Mouse (Mus musculus): ENCODE data around the gene Eif4g3. TPM values are rescaled to one million over a fixed set of nuclear protein-coding genes. Genes with fewer than 3 reads are reported as not detected.
A peak's percentile ranks its signal among the peaks of the same experiment; 100 is the strongest.

Eif4g3 gene
- total RNA-seq, 2 experiments from 2014 or later = 90.3 to 107 TPM

DNA sequence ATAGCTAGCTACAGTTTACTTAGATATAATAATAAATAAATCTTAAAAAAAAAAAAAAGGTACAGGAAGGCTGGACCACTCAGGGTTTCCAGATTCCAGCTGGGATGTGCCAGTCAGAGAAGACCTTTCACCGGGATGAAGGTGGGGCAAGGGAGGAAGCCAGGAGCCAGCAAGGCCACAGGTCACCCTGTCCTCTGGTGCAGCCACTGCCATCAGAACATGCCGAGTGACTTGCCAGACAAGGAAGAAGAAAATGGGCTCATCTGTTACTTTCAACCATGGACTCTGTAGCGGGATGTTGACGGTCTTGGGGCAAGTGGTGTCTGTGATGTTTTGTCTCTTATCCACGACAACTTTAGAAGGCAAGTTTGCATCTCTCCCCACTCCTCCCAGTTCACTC is 8.1 kb upstream of the Eif4g3 start:
- no peak for DNase-seq (ENCODE audit: low spot score in 2 of 2)

DNA sequence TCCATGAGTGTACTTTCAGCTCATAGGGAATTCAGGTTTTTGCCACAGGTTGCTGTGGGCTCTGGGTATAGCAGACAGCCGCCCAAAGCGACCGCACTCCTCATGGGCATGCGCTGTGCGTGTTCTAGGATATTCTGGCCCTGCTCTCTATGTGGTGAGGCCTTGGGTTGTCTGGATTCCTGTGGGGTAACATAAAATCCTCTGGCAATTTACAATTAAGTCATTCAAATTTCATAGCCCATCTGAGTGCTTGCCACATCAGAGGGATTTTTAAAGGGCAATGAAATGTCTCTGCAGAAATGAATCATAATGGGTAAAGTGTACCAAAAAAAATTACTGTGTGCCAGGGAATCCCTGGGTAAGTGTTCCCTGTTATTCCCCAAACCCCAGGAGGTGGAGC is 3.4 kb upstream of the Eif4g3 start:
- DNase-seq (ENCODE audit: low spot score in 2 of 2) = no peak

DNA sequence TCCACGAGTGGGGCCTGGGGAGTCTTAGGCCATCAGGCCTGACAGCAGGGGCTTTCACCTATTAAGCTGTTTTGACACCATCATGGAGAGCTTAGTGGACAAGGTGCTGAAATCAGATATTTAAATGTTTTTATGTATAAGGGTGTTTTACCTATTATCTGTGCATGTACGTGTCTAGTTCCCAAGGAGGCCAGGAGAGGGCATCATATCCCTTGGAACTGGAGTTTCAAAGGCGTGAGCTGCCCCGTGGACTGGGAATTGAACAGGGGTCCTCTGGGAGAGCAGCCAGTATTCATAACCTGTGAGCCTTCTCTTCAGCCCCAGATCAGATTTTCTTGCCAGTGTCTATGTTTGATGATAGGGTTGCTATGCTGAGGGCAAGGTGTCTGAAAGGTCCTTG is 2.4 kb upstream of the Eif4g3 start:
- DNase-seq (ENCODE audit: low spot score in 2 of 2) = no peak

GRCm38 (mm10) chr4:137991240-137991639 is 1.6 kb upstream of the Eif4g3 start:
- DNase-seq (ENCODE audit: low spot score in 2 of 2) = no peak

GRCm38 (mm10) chr4:137993291-137993758 is 503 bp downstream of the Eif4g3 start:
- DNase-seq (ENCODE audit: low spot score in 2 of 2) = peak; percentile 100

DNA sequence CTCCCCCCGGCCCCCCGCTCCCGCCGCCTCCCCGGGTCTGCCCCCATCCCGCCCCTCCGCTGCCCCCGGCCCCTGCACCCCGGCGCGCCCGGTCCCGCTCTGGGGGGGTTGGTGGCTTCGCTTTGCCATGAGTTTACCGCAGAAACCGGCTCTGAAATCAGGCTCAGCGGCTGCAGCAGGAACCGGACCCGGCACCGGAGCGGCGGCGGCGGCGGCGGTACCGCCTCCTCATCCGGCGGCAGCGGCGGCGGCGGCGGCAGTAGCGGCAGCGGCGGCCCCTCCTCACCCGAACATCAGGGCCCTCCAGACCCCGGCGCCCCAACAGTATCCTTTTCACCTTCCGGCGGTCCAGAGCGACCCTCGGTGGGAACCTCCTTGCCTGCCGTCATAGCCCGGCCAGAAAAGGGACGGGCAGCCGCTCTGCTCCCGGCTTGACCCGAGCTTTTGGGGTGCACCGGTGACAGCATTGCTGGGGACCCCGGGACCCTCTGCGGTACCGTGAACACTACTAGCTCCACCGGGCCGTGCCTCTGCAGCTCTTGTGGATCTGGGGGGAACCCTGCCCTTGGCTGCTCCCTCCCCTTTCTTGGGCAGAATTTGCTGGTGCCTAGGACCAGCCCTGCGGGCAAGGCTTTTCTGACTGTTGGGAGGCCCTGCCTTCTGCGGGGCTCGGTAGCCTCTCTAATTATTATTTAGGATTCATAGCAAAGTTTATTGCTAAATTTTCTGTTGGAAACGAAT is 1.2 kb downstream of the Eif4g3 start:
- peak in 1 of 2 experiments; percentile 58 for DNase-seq (ENCODE audit: low spot score in 2 of 2)

DNA sequence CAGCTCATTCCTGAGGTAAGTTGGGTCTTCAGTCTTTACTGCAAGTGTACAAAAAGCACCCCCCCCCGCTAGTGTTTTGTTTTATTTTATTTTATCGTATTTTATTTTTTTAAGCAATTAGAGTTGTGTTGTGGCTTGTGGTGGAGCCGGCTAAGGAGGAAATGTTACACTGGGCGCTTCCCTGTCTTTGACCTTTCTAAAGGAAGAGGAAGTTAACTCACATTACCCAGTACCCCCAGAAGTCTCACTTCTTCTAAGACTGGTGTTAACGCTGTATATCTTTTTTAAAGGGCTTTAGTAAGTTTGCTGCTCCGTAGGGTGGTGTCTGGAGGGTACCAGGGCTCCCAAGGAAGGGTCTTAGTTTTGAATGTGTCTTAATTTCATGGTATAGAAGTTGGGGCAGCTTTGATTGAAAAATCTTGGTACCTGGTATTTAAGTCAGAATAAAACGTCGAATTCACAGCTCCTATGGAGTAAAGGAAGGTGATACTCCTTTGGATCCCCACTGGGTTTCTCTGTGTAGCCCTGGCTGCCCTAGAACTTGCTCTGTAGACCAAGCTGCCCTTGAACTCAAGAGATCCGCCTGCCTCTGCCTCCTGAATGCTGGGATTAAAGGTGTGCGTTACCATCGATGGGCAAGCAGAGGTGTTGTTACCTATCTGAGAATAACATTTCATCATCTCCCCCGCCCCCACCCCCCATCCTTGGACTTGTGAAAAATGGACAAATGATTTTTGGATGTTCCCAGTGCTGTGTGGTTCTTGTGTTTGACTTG is 1.9 kb downstream of the Eif4g3 start:
- DNase-seq (ENCODE audit: low spot score in 2 of 2) = no peak

DNA sequence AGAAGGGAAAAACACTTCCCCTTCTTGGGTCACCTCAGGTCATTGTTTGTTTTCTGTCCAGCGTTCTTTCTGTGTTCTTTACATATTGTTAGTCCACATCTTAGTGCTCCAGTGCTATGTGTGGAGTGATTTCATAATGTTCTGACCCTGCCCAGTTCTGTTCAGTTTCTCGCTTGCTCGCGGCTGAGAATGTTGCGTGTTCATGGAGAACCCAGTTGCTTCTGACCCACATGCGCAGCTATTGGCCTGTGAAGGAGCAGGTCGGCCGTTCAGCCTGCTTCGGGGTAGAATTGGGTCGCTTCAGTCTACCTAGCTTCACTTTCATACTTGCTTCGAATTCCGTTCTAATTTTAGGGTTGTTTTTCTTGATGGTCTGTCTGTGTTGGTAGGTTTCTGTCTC is 2.6 kb downstream of the Eif4g3 start:
- no peak for DNase-seq (ENCODE audit: low spot score in 2 of 2)

DNA sequence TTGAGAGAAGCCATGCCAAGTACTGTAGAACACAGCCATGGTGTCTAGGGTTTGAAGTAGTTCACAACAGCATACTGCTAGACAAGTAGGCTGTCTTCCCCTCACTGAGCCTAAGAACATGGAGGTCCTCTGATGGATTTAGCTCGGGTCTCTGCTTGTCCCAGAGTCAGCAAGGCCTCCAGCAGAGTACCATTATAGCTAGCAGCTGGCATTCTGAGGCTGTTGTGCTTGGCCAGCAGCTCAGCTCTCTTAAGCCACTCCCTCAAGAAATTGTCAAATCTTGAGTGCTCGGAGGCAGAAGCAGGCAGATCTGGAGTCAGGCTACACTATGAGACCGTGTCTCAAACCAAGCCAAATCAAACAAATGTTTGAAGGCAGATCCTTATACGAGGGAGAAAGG is 5.4 kb downstream of the Eif4g3 start:
- DNase-seq (ENCODE audit: low spot score in 2 of 2) = no peak

GRCm38 (mm10) chr4:138000682-138001081 is 7.9 kb downstream of the Eif4g3 start:
- DNase-seq (ENCODE audit: low spot score in 2 of 2) = peak in 1 of 2 experiments; percentile 50

DNA sequence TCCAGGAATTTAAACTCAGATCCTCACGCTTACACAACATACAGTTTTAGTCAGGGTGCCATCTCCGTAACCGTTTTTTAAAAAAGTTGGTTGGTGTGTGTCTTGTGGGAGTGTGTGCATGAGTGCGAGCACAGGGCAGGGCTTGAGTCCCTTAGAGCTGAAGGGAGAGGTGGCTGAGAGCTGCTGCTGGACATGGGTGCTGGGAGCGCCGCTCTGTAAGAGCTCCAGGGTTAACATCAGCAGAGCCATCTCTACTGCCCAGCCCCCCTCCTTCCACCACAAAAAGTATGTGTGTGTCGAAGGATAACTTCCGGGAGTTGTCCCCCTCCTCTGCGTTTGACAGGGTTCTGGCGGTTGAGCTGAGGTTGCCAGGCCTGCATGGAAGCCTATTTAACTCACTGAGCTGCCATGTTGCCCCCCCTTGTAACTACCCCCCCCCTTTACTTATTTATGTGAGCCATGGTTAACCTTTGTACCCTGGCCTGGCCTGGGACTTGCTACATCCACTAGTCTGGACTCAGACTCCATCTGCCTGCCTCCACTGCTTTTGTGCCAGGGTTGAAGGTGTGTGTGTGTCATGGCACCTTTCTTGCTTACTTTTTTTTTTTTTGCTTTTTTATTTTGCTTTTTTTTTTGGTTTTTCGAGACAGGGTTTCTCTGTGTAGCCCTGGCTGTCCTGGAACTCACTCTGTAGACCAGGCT is 11.2 kb downstream of the Eif4g3 start:
- no peak for DNase-seq (ENCODE audit: low spot score in 2 of 2)

DNA sequence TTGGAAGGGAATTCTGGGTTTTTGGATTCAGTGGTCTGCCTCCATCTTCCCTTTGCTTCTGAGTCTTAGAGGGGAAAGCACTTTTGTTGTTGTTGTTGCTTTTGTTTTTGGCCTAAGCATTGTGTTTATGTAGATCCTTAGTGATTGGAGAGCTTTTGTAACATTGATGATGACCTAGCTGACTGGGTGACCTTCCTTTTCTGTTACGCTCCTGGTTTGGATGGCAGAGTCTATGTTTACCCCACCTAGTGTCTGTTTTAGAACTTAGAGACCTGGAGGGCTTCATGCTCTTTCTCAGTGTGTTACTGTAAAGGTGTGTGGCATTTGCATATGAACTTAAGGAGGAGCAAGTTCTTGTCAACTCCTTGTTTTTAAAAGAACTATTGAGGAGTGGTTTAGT is 13.0 kb downstream of the Eif4g3 start:
- no peak for DNase-seq (ENCODE audit: low spot score in 2 of 2)

DNA sequence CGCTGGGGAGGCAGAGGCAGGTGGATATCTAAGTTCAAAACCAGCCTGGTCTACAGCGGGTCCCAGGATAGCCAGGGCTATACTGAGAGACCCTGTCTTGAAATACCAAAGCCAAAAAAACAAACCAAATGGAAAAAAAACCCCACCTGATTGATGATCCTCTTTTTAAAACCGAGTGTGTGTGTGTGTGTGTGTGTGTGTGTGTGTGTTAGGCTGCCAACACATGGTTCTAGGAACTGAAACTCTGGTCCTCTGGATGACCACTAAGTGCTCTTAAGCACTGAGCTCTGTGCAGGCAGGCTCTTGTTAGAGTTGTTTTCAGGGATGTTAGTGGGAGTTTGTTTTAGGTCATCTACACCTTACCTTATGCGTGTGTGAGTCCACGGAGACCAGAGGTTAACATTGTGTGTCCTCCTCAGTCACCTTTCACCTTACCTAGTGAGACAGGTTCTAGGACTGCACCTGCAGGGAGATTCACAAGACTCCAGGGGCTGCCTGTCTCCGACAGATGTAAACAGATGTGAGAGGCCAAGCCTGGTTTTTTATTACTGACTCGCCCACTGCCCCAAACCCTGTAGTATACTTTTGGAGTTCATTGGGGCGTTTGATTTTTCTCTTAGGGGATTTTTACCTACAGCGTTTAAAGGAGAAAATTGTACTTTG is 14.3 kb downstream of the Eif4g3 start:
- no peak for DNase-seq (ENCODE audit: low spot score in 2 of 2)

DNA sequence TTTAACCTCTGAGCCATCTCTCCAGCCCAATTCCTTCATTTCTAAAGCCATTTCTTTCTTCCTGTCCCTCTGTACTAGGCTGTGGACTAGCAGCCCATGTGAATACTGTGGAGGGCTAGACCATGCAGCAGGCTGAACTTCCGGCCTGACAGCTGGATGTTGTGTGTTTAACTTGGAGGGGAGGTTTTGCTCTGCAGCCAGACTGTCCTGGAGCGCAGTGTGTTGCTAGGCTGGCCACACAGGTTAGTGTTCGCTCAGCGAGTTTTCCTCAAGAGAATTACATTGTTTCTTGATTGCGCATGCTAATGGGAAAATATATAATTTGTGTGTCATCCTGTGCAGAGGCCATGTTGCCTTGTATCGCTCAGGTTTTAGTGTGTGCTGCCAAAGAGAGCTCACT is 15.8 kb downstream of the Eif4g3 start:
- no peak for DNase-seq (ENCODE audit: low spot score in 2 of 2)

- no peak for DNase-seq (ENCODE audit: low spot score in 2 of 2)
Measured at GRCm38 (mm10) chr4:138009786-138010502, 17.1 kb downstream of the Eif4g3 start.

DNA sequence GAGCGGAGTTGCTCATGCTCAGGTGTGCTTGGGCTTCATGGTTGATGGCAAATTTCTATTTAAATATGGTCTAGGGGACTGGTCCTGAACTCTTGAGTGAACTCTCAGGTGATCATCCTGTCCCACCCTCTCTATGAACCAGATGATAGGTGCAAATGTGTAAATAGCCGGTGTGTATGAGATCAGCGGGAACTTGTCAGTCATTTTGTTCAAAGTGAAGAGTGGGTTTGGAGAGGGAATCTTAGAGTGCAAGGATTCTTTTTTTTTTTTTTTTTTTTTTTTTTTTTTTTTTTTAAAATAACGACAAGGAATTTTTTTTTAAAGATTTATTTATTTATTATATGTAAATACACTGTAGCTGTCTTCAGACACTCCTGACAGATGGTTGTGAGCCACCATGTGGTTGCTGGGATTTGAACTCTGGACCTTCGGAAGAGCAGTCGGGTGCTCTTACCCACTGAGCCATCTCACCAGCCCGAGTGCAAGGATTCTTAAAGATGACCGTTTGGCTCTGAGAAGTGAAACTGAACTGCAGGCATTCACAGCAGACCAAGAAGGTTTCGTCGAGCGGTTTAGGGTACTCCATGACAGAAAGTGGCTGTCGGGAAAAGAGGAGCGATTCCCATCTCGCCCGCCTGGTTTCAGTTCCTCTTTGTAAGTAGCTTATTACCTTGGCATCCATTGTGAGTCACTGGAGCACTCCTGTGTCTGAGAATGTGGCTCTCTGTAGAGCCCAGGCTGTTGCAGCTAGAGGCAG is 21.1 kb downstream of the Eif4g3 start:
- DNase-seq (ENCODE audit: low spot score in 2 of 2) = no peak

DNA sequence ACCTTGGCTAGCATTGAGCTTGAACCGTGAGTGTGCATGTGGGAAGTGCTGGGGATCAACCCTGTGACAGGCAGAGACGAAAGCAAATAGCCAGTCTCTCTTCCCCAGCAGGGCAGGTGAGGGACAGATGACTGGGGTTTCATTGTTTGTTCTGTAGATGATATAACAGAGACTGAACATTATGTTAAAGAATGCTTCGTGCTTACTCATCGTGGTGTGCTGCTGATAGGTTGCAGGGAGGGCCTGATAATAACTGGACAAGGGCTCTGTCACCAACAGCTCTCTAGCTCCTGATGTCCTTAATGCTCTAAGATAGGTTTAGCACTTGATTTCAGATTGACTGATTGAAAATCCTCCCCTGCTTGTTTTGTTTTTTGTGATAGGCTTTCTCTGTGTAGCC is 23.1 kb downstream of the Eif4g3 start:
- no peak for DNase-seq (ENCODE audit: low spot score in 2 of 2)

DNA sequence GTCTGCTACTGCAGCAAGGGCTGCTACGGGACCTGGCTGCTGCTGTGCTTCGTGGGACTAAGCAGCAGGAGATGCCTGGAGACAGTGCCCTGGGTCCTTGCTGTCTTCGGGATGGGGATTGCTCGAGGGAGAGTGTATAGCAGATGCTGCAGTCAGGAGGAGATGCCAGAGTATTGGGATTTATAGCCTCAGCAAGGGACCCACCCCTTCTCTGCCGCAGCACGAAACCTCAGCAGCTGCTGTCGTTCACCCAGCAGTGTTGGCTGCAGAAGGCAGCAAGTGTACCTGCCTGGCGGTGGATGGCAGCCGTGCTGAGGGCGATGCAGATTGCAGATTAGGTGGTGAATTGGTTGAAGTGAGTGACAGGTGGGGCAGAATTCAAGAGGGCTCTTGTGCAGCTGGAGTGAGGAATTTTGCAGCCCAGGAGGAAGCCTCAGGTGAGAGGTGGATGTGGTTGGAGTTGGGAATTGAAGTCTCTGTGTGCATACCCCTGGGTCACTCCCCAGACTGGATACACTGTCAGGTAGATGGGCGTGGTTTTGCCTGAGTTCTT is 24.3 kb downstream of the Eif4g3 start:
- no peak for DNase-seq (ENCODE audit: low spot score in 2 of 2)

GRCm38 (mm10) chr4:138018011-138018410 is 25.2 kb downstream of the Eif4g3 start:
- DNase-seq (ENCODE audit: low spot score in 2 of 2) = no peak

DNA sequence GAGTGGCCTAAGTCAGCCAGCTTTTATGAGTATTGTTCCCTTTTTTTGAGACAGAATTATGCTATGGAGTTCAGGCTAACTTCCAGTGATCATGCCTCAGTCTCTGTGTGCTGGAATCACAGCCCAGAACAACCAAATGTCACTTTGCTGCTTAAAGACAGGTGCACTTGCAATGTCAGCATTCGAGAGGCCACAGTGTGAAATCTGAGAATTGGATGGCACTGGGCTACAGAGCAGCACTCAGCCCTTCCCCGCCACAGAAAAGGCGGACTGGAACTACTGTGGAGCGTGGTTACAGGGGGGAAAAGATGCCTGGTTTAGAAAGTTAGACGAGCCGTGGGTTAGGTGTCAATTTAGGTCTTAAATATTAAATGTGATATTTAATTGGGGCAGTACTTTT is 27.4 kb downstream of the Eif4g3 start:
- DNase-seq (ENCODE audit: low spot score in 2 of 2) = no peak

Measured in gastrocnemius, postnatal 4 days (tissue).